Mouse (Mus musculus): ENCODE data around the gene Plrg1. TPM values are rescaled to one million over a fixed set of nuclear protein-coding genes. Genes with fewer than 3 reads are reported as not detected.

Gene Plrg1
- polyA plus RNA-seq, 1 experiment from 2014 or later = 109 TPM

- Histone ChIP-seq H3K4me3 (ENCODE audit: low read length) (no peak overlapping the region), H3K4me1 (ENCODE audit: control insufficient read depth, insufficient read depth, low read length) (no peaks in the 10 kb centered on the region), H3K27ac (ENCODE audit: low read depth, low read length) (no peak overlapping the region), H3K27me3 (ENCODE audit: control insufficient read depth, insufficient read depth, low read length) (no peaks in the 10 kb centered on the region), H3K9ac (ENCODE audit: low read depth, low read length) (no peak overlapping the region), H3K36me3 (ENCODE audit: control insufficient read depth, insufficient read depth, low read length) (no peaks in the 10 kb centered on the region), H3K4me2 (replicated peaks; ENCODE audit: low read depth, low read length) (no peak overlapping the region), H3K9me3 (ENCODE audit: control insufficient read depth, low read length) (no peaks in the 10 kb centered on the region)
- ATAC-seq (ENCODE audit: low FRiP score, low TSS enrichment) = no peak
- WGBS = 93% methylated on average over 5 of the region's 5 CpGs
These were observed 12.9 kb upstream of the Plrg1 start for GRCm38 (mm10) chr3:83042451-83042850.

GRCm38 (mm10) chr3:83046649-83047048 lies 8.7 kb upstream of the Plrg1 start:
- H3K9me3 ChIP-seq (ENCODE audit: control insufficient read depth, low read length) = no peaks in the 10 kb centered on the region
- WGBS = 88% methylated on average over 11 of the region's 11 CpGs
- no peak for ATAC-seq (ENCODE audit: low FRiP score, low TSS enrichment)
- no peak overlapping the region for H3K4me3 ChIP-seq (ENCODE audit: low read length)
- H3K27me3 ChIP-seq (ENCODE audit: control insufficient read depth, insufficient read depth, low read length) = no peaks in the 10 kb centered on the region
- no peak overlapping the region for H3K9ac ChIP-seq (ENCODE audit: low read depth, low read length)
- no peaks in the 10 kb centered on the region for H3K36me3 ChIP-seq (ENCODE audit: control insufficient read depth, insufficient read depth, low read length)
- H3K4me1 ChIP-seq (ENCODE audit: control insufficient read depth, insufficient read depth, low read length) = no peaks in the 10 kb centered on the region
- H3K27ac ChIP-seq (ENCODE audit: low read depth, low read length) = no peak overlapping the region
- no peak overlapping the region for H3K4me2 ChIP-seq (replicated peaks; ENCODE audit: low read depth, low read length)

GRCm38 (mm10) chr3:83049680-83050079 lies 5.6 kb upstream of the Plrg1 start, which contains the start of gene Fgb:
Gene Fgb, minus strand, starts transcription at chr3:83049863.
- H3K4me1 ChIP-seq (ENCODE audit: control insufficient read depth, insufficient read depth, low read length) = no peaks in the 10 kb centered on the region
- H3K4me3 ChIP-seq (ENCODE audit: low read length) = no peak within 1 kb of the TSS
- no peak within 1 kb of the TSS for H3K27ac ChIP-seq (ENCODE audit: low read depth, low read length)
- no peak within 1 kb of the TSS for H3K9ac ChIP-seq (ENCODE audit: low read depth, low read length)
- no peaks in the 10 kb centered on the region for H3K9me3 ChIP-seq (ENCODE audit: control insufficient read depth, low read length)
- H3K4me2 ChIP-seq (replicated peaks; ENCODE audit: low read depth, low read length) = no peak within 1 kb of the TSS
- no peak for ATAC-seq (ENCODE audit: low FRiP score, low TSS enrichment)
- no peaks in the 10 kb centered on the region for H3K36me3 ChIP-seq (ENCODE audit: control insufficient read depth, insufficient read depth, low read length)
- 83% methylated on average over 8 of the region's 8 CpGs for WGBS
- H3K27me3 ChIP-seq (ENCODE audit: control insufficient read depth, insufficient read depth, low read length) = no peaks in the 10 kb centered on the region

- H3K36me3 ChIP-seq (ENCODE audit: control insufficient read depth, insufficient read depth, low read length) = no peaks in the 10 kb centered on the region
- no peak for ATAC-seq (ENCODE audit: low FRiP score, low TSS enrichment)
- no peaks in the 10 kb centered on the region for H3K4me1 ChIP-seq (ENCODE audit: control insufficient read depth, insufficient read depth, low read length)
- no peak overlapping the region for H3K4me2 ChIP-seq (replicated peaks; ENCODE audit: low read depth, low read length)
- H3K9ac ChIP-seq (ENCODE audit: low read depth, low read length) = no peak overlapping the region
- H3K27me3 ChIP-seq (ENCODE audit: control insufficient read depth, insufficient read depth, low read length) = no peaks in the 10 kb centered on the region
- H3K4me3 ChIP-seq (ENCODE audit: low read length) = no peak overlapping the region
- no peaks in the 10 kb centered on the region for H3K9me3 ChIP-seq (ENCODE audit: control insufficient read depth, low read length)
- 76% methylated on average over 5 of the region's 5 CpGs for WGBS
- no peak overlapping the region for H3K27ac ChIP-seq (ENCODE audit: low read depth, low read length)
These were observed 4.7 kb upstream of the Plrg1 start for GRCm38 (mm10) chr3:83050661-83051060.

- Histone ChIP-seq H3K27me3 (ENCODE audit: control insufficient read depth, insufficient read depth, low read length) (no peaks in the 10 kb centered on the region), H3K9ac (ENCODE audit: low read depth, low read length) (no peak overlapping the region), H3K4me3 (ENCODE audit: low read length) (no peak overlapping the region), H3K27ac (ENCODE audit: low read depth, low read length) (no peak overlapping the region), H3K36me3 (ENCODE audit: control insufficient read depth, insufficient read depth, low read length) (no peaks in the 10 kb centered on the region; the same call in 1 of the 2 replicates), H3K4me2 (replicated peaks; ENCODE audit: low read depth, low read length) (no peak overlapping the region), H3K9me3 (ENCODE audit: control insufficient read depth, low read length) (no peaks in the 10 kb centered on the region), H3K4me1 (ENCODE audit: control insufficient read depth, insufficient read depth, low read length) (peaks cover 8% of the 10 kb centered on the region; the same call in 1 of the 2 replicates)
- 83% methylated on average over 5 of the region's 5 CpGs for WGBS
- no peak for ATAC-seq (ENCODE audit: low FRiP score, low TSS enrichment)
These were observed 3.2 kb upstream of the Plrg1 start for GRCm38 (mm10) chr3:83052102-83052501.

DNA sequence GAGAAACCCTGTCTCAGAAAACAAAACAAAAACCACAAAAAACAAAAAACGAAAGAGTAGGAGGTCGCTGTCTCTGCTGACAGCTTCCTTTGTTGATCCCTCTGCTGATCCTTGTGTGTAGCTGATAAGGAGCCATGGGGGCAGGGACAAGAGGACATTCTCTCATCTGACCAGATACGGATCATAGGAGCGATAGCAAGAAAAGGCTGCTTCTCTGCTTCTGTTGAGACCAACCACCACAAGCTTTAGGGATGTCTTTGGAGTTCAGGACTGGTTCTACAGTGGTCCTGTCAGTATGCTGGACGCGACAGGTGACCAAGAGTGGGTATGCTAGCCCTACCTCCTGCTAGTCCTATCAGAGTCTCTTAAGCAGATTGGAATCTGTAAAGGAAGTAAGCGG lies 2.2 kb upstream of the Plrg1 start:
- WGBS = 93% methylated on average over 7 of the region's 7 CpGs
- ATAC-seq (ENCODE audit: low FRiP score, low TSS enrichment) = no peak
- no peak overlapping the region for H3K4me3 ChIP-seq (ENCODE audit: low read length)

GRCm38 (mm10) chr3:83053758-83054157 lies 1.6 kb upstream of the Plrg1 start:
- Histone ChIP-seq H3K4me1 (ENCODE audit: control insufficient read depth, insufficient read depth, low read length) (peaks cover 8% of the 10 kb centered on the region; the same call in 1 of the 2 replicates), H3K27ac (ENCODE audit: low read depth, low read length) (no peak overlapping the region), H3K9ac (ENCODE audit: low read depth, low read length) (no peak overlapping the region), H3K9me3 (ENCODE audit: control insufficient read depth, low read length) (no peaks in the 10 kb centered on the region), H3K27me3 (ENCODE audit: control insufficient read depth, insufficient read depth, low read length) (no peaks in the 10 kb centered on the region), H3K4me2 (replicated peaks; ENCODE audit: low read depth, low read length) (no peak overlapping the region), H3K36me3 (ENCODE audit: control insufficient read depth, insufficient read depth, low read length) (peaks cover 13% of the 10 kb centered on the region), H3K4me3 (ENCODE audit: low read length) (no peak overlapping the region)
- ATAC-seq (ENCODE audit: low FRiP score, low TSS enrichment) = no peak
- WGBS = 36% methylated on average over 10 of the region's 10 CpGs

More for the DNA sequence above, 2.2 kb upstream of the Plrg1 start:
- Histone ChIP-seq H3K36me3 (ENCODE audit: control insufficient read depth, insufficient read depth, low read length) (peaks cover 8% of the 10 kb centered on the region; the same call in 1 of the 2 replicates), H3K9me3 (ENCODE audit: control insufficient read depth, low read length) (no peaks in the 10 kb centered on the region), H3K9ac (ENCODE audit: low read depth, low read length) (no peak overlapping the region), H3K4me1 (ENCODE audit: control insufficient read depth, insufficient read depth, low read length) (peaks cover 8% of the 10 kb centered on the region; the same call in 1 of the 2 replicates), H3K27me3 (ENCODE audit: control insufficient read depth, insufficient read depth, low read length) (no peaks in the 10 kb centered on the region), H3K27ac (ENCODE audit: low read depth, low read length) (no peak overlapping the region), H3K4me2 (replicated peaks; ENCODE audit: low read depth, low read length) (no peak overlapping the region)

DNA sequence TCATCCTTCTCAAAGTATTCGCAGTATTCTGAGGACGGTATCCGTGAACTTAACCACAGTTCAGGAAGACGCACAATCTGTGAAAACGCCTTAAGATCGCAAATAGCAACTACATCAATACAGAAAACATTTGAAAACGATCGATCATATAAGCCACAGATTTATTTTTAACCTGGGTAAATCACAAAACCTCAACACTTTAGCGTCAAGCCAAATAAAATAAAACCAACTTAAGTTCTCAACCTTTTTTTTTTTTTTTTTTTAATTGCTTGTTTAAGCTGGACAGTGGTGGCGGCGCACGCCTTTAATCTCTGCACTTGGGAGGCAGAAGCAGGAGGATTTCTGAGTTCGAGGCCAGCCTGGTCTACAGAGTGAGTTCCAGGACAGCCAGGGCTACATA lies 563 bp upstream of the Plrg1 start:
- H3K9ac ChIP-seq (ENCODE audit: low read depth, low read length) = no peak overlapping the region
- H3K27me3 ChIP-seq (ENCODE audit: control insufficient read depth, insufficient read depth, low read length) = no peaks in the 10 kb centered on the region
- ATAC-seq (ENCODE audit: low FRiP score, low TSS enrichment) = no peak
- peak overlapping the region; percentile 24; the same call in 1 of the 2 replicates for H3K4me2 ChIP-seq (replicated peaks; ENCODE audit: low read depth, low read length)
- H3K27ac ChIP-seq (ENCODE audit: low read depth, low read length) = no peak overlapping the region
- peak overlapping the region; percentile 76 for H3K4me3 ChIP-seq (ENCODE audit: low read length)
- peaks cover 8% of the 10 kb centered on the region; the same call in 1 of the 2 replicates for H3K4me1 ChIP-seq (ENCODE audit: control insufficient read depth, insufficient read depth, low read length)
- no peaks in the 10 kb centered on the region for H3K9me3 ChIP-seq (ENCODE audit: control insufficient read depth, low read length)
- WGBS = 38% methylated on average over 13 of the region's 13 CpGs
- H3K36me3 ChIP-seq (ENCODE audit: control insufficient read depth, insufficient read depth, low read length) = peaks cover 23% of the 10 kb centered on the region

GRCm38 (mm10) chr3:83057046-83057445 lies 1.7 kb downstream of the Plrg1 start:
- 100% methylated on average over 2 of the region's 2 CpGs for WGBS
- H3K4me2 ChIP-seq (replicated peaks; ENCODE audit: low read depth, low read length) = no peak overlapping the region

More at GRCm38 (mm10) chr3:83057046-83057445, 1.7 kb downstream of the Plrg1 start:
- H3K4me3 ChIP-seq (ENCODE audit: low read length) = no peak overlapping the region
- peaks cover 8% of the 10 kb centered on the region; the same call in 1 of the 2 replicates for H3K4me1 ChIP-seq (ENCODE audit: control insufficient read depth, insufficient read depth, low read length)
- no peak overlapping the region for H3K27ac ChIP-seq (ENCODE audit: low read depth, low read length)
- H3K27me3 ChIP-seq (ENCODE audit: control insufficient read depth, insufficient read depth, low read length) = no peaks in the 10 kb centered on the region
- ATAC-seq (ENCODE audit: low FRiP score, low TSS enrichment) = no peak
- peaks cover 46% of the 10 kb centered on the region for H3K36me3 ChIP-seq (ENCODE audit: control insufficient read depth, insufficient read depth, low read length)
- no peak overlapping the region for H3K9ac ChIP-seq (ENCODE audit: low read depth, low read length)
- no peaks in the 10 kb centered on the region for H3K9me3 ChIP-seq (ENCODE audit: control insufficient read depth, low read length)

Measured in kidney, embryonic 14.5 days (tissue).